Mouse (Mus musculus) ES-Bruce4 (cell line): ENCODE measurements around the gene Srsf10. TPM values are rescaled to one million over a fixed set of nuclear protein-coding genes. Genes with fewer than 3 reads are reported as not detected.
A peak's percentile ranks its signal among the peaks of the same experiment; 100 is the strongest.

Experiments used
- H3K27ac ChIP-seq: 2 replicates; pipeline ENCODE4 v1.5.1; 2012; ENCODE audit warnings: low read length, inconsistent platforms; ENCODE audit not compliant: insufficient read depth
- H3K27me3 ChIP-seq: 2 replicates; pipeline ENCODE4 v1.6.1; 2012; ENCODE audit warnings: mild to moderate bottlenecking, low read length, inconsistent platforms; ENCODE audit not compliant: control insufficient read depth, poor library complexity, insufficient read depth, severe bottlenecking
- H3K36me3 ChIP-seq: 2 replicates; pipeline ENCODE4 v1.6.1; 2012; ENCODE audit warnings: inconsistent platforms, mild to moderate bottlenecking, low read length, moderate library complexity; ENCODE audit not compliant: control insufficient read depth, poor library complexity, insufficient read depth, severe bottlenecking
- H3K4me1 ChIP-seq: one replicate; pipeline ENCODE4 v1.8.1; 2011; ENCODE audit warnings: low read length; ENCODE audit not compliant: control insufficient read depth, insufficient read depth
- H3K4me3 ChIP-seq: 2 replicates; pipeline ENCODE4 v1.5.1; 2011; ENCODE audit warnings: low read depth, mild to moderate bottlenecking, low read length
- H3K9ac ChIP-seq: 2 replicates; pipeline ENCODE4 v1.6.1; 2012; ENCODE audit warnings: low read depth, mild to moderate bottlenecking, inconsistent platforms; ENCODE audit not compliant: poor library complexity, severe bottlenecking
- H3K9me3 ChIP-seq: replicated peaks from 2 replicates; pipeline ENCODE4 v1.6.1; 2012; ENCODE audit warnings: mild to moderate bottlenecking, low read length, inconsistent platforms; ENCODE audit not compliant: control insufficient read depth, poor library complexity, insufficient read depth, severe bottlenecking
- CTCF ChIP-seq: IDR thresholded peaks from one replicate; pipeline ENCODE4 v1.8.1; 2011; ENCODE audit warnings: low read depth, low read length
- EP300 ChIP-seq: IDR thresholded peaks from 2 replicates; pipeline ENCODE4 v1.6.1; 2011; ENCODE audit warnings: low read depth, low read length; ENCODE audit not compliant: insufficient read depth
- POLR2A ChIP-seq: IDR thresholded peaks from one replicate; pipeline ENCODE4 v1.8.1; 2011; ENCODE audit warnings: low read length; ENCODE audit not compliant: insufficient read depth
- polyA plus RNA-seq: library from polyadenylated mRNA; stranded (reverse); fragments of >200 nt; gene quantifications from 2 replicates; pipeline ENCODE4 v1.2.4, GENCODE M21; 2011; ENCODE audit warnings: low read depth; ENCODE audit not compliant: missing spikeins, insufficient read depth, insufficient read length

The Srsf10 gene
- polyA plus RNA-seq, 1 experiment, result 302 TPM

DNA sequence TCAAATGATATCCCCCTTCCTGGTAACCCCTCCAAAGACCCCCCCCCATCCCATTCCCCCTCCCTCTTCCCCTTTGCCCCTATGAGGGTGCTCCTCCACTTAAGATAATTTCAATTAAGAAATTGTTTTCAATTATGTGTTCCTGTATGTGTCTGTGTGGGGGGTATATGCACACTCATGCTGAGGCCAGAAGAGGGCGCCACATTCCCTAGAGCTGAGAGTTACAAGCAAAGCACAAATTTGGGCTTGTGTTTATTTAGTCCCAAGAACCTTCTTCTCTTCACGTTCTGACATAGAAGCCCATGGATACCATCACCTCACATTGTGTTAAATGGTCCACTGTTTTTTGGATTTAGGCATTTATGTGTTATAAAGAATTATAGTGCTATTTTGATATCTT is 32.2 kb upstream of the Srsf10 start:
- H3K4me3 ChIP-seq, result no peak overlapping the region
- TF ChIP-seq CTCF (peak; percentile 57), POLR2A (no peak), EP300 (no peak)
- no peaks in the 10 kb centered on the region for H3K27me3 ChIP-seq
- no peaks in the 10 kb centered on the region for H3K4me1 ChIP-seq
- H3K36me3 ChIP-seq, result no peaks in the 10 kb centered on the region
- no peak overlapping the region for H3K27ac ChIP-seq
- H3K9me3 ChIP-seq, result no peaks in the 10 kb centered on the region
- H3K9ac ChIP-seq, result no peak overlapping the region

DNA sequence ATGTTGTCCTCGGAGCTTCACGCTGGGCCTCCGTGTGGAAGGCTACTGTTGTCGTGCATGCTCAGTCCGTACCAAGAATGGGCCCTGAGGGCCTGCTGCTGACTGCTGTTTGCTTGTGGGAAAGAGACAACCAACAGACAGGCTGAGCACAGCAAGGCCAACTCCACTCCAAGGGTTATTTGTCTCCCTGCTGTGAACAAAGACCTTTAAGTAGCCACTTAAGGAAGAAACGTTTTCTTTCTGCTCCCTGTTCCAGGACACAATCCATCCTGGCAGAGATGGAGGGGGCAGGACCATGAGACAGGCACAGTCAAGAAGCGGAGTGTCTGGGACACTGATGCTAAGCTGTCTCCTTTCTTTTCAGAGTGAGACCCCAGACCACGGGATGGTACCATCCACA is 31.3 kb upstream of the Srsf10 start:
- Histone ChIP-seq H3K36me3 (no peaks in the 10 kb centered on the region), H3K9ac (no peak overlapping the region), H3K4me1 (no peaks in the 10 kb centered on the region), H3K9me3 (no peaks in the 10 kb centered on the region), H3K27ac (no peak overlapping the region), H3K4me3 (no peak overlapping the region), H3K27me3 (no peaks in the 10 kb centered on the region)
- TF ChIP-seq POLR2A, result no peak
- TF ChIP-seq CTCF, result no peak
- no peak for TF ChIP-seq EP300

DNA sequence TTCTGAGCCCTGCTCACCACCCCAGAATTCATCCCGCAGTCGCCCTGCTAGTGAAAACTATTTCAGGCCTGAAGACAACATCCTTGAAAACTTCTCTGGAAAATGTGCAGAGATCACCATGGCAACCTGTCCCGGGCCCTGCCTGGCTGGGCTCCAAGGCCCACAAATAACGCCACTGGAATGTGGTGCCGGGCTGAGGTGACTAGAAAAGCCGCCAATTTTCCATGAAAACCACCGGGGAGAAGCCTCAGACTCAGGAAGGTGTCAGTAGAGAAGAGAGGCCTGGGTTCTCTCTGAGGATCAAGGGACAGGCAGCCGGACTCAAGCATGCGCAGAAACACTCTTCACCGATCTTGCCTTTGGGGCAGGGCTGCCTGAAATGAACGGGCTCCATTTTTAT is 27.1 kb upstream of the Srsf10 start:
- Histone ChIP-seq H3K4me1 (no peaks in the 10 kb centered on the region), H3K36me3 (no peaks in the 10 kb centered on the region), H3K9ac (peak overlapping the region; percentile 30; the same call in 1 of the 2 replicates), H3K9me3 (no peaks in the 10 kb centered on the region), H3K27me3 (no peaks in the 10 kb centered on the region), H3K27ac (no peak overlapping the region), H3K4me3 (peak overlapping the region; percentile 24; the same call in 1 of the 2 replicates)
- TF ChIP-seq POLR2A, result no peak
- no peak for TF ChIP-seq EP300
- TF ChIP-seq CTCF, result no peak

DNA sequence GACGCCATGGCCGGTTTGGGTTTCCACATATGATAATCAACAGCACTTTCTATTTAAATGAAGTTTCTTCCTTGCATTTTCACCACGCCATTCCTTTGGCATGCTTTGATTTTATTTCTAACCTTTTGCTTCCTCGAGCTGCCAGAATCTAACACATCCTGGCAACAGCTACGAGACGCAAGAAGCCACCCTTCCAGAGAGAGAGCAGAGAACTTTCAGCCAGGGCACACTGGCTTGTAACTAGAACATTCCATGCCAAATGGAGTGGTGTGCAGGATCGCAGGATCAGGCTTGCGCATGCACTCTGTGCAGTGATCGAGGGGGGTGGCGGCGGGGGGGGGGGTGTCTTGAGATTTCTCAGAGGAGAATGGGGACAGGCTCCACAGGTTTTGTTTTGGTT is 23.5 kb upstream of the Srsf10 start:
- no peak overlapping the region for H3K4me3 ChIP-seq
- H3K27me3 ChIP-seq, result no peaks in the 10 kb centered on the region
- no peak overlapping the region for H3K27ac ChIP-seq
- H3K9ac ChIP-seq, result no peak overlapping the region
- no peaks in the 10 kb centered on the region for H3K36me3 ChIP-seq
- H3K4me1 ChIP-seq, result no peaks in the 10 kb centered on the region
- TF ChIP-seq EP300, result no peak
- TF ChIP-seq POLR2A, result no peak
- TF ChIP-seq CTCF, result no peak
- H3K9me3 ChIP-seq, result no peaks in the 10 kb centered on the region

DNA sequence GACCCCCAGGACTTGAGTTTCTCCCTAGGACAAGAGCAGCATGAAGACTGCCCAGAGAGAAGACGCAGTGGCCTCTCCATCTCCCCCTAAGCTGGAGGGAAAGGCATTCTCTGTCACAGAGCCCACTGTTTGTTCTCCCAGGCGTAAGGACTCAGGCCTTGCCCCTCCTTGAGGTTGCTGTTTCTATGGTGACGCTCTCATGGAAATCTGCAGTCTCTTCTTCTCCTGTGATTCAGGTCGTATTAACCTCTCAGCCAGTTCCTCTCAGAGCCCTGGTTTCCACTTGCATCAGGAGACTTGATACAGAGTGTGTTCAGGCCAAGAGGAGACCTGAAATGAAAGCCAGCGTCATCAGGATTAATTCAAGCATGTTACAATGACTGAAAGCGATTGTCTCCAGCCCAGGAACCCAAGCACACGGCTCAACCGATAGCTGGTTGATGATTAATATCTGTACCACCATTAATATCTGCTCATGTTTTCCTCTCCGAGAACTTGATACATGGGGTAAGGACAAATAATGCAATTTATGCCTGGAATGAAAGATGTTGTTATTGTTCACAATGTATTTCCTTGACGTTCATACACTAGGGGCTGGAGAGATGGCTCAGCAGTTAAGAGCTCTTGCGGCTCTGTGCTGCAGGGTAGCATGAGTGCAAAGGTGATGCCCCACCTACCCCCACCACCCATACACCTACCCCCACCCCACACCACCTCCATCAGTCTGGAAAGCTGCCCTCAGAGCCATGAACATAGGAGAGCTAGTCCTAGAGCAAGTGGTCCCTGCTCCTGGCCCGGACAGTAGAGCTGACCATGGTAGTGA is 22.0 kb upstream of the Srsf10 start:
- no peak overlapping the region for H3K9ac ChIP-seq
- no peaks in the 10 kb centered on the region for H3K27me3 ChIP-seq
- no peaks in the 10 kb centered on the region for H3K36me3 ChIP-seq
- no peaks in the 10 kb centered on the region for H3K9me3 ChIP-seq
- no peak overlapping the region for H3K27ac ChIP-seq
- no peak overlapping the region for H3K4me3 ChIP-seq
- H3K4me1 ChIP-seq, result no peaks in the 10 kb centered on the region
- TF ChIP-seq CTCF (no peak), EP300 (no peak)

DNA sequence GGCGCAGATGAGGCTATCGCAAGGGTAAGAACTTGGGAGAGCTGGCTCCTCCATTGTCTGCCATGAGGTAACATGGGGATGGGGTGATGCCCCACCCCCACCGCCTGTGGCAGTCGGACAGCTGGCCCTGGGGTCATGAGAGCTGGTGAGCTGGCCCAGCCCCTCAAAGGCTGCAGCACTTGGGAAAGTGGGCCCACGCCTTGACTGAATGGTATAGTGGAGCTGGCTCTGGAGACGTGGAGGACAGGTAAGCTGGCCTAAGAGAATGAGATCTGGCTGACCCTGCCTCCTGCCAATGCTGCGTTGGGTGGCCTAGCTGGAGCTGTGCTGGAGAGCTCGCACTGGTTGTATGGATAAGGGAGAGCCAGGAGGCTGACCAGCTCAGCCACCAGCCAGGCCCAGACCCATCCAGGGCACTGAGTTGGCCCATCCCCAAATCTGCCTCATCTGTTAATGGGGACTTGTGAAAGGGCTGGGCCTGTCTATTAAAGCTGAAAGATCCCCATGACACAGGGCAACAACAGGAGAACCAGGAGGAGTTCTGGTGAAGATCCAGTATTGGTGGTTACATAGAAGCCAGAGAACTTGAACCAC is 21.3 kb upstream of the Srsf10 start:
- no peaks in the 10 kb centered on the region for H3K27me3 ChIP-seq
- no peak for TF ChIP-seq EP300
- TF ChIP-seq POLR2A, result no peak
- no peak for TF ChIP-seq CTCF
- H3K4me1 ChIP-seq, result no peaks in the 10 kb centered on the region
- H3K4me3 ChIP-seq, result no peak overlapping the region
- no peak overlapping the region for H3K27ac ChIP-seq
- no peak overlapping the region for H3K9ac ChIP-seq
- H3K9me3 ChIP-seq, result no peaks in the 10 kb centered on the region
- no peaks in the 10 kb centered on the region for H3K36me3 ChIP-seq
